Mouse (Mus musculus): ENCODE results near the gene Prkcg.

GRCm38 (mm10) chr7:3366705-3367516 lies 77.9 kb downstream of the Prkcg start:
- no peak for TF ChIP-seq CTCF (IDR thresholded peaks at IDR 0.05; ENCODE audit: control insufficient read depth, insufficient read depth, insufficient replicate concordance, low read depth, low read length)
- no peak for TF ChIP-seq POLR2A (IDR thresholded peaks at IDR 0.05; ENCODE audit: control insufficient read depth, low read depth, low read length)

Data from testis, adult 2 months (tissue).